Mouse (Mus musculus): Measurements from ENCODE around the gene Gm10392. TPM values are rescaled to one million over a fixed set of nuclear protein-coding genes. Genes with fewer than 3 reads are reported as not detected.

Gm10392 gene
- polyA plus RNA-seq, 1 experiment from 2014 or later: 0.14 TPM

DNA sequence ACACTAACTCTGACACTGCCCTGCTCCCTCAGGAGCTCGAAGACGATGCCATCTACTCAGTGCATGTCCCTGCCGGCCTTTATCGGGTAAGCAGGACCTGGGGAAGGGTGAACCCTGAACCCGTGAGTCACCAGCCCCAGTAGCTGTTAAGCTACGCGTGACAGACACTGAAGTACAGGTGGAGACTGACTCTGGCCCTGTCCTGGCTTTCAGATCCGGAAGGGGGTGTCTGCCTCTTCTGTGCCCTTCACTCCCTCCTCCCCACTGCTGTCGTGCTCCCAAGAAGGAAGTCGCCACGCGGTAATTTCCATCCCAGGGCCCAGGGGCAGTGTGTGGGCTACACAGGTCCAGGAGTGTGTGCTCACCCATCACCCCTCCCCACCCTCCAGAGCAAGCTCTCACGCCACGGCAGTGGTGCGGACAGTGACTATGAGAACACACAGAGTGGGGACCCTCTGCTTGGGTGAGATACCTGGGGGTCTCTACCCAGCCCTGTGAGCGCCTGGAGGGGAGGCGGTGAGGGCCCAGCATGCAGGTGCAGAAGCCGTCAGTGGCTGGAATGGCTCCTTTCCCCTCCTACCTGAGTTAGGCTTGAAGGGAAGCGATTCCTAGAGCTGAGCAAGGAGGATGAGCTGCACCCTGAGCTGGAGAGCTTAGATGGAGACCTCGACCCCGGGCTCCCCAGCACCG is 13.6 kb downstream of the Gm10392 start:
- 87% methylated on average over 22 of the region's 22 CpGs for WGBS
- peaks cover 56% of the 10 kb centered on the region for H3K36me3 ChIP-seq
- H3K9me3 ChIP-seq (replicated peaks): no peaks in the 10 kb centered on the region
- H3K4me2 ChIP-seq (replicated peaks): no peak overlapping the region
- H3K9ac ChIP-seq: no peak overlapping the region
- no peak overlapping the region for H3K4me3 ChIP-seq
- no peak overlapping the region for H3K27ac ChIP-seq
- H3K27me3 ChIP-seq: no peaks in the 10 kb centered on the region
- peaks cover 15% of the 10 kb centered on the region for H3K4me1 ChIP-seq
- ATAC-seq (ENCODE audit: low FRiP score): no peak

GRCm38 (mm10) chr11:77504377-77504776 is 14.6 kb downstream of the Gm10392 start:
- H3K27ac ChIP-seq: no peak overlapping the region
- no peak overlapping the region for H3K4me2 ChIP-seq (replicated peaks)
- peaks cover 24% of the 10 kb centered on the region for H3K4me1 ChIP-seq
- WGBS: 95% methylated on average over 19 of the region's 19 CpGs
- no peaks in the 10 kb centered on the region for H3K9me3 ChIP-seq (replicated peaks)
- H3K4me3 ChIP-seq: no peak overlapping the region
- no peak overlapping the region for H3K9ac ChIP-seq
- no peaks in the 10 kb centered on the region for H3K27me3 ChIP-seq
- H3K36me3 ChIP-seq: peaks cover 67% of the 10 kb centered on the region
- no peak for ATAC-seq (ENCODE audit: low FRiP score)

DNA sequence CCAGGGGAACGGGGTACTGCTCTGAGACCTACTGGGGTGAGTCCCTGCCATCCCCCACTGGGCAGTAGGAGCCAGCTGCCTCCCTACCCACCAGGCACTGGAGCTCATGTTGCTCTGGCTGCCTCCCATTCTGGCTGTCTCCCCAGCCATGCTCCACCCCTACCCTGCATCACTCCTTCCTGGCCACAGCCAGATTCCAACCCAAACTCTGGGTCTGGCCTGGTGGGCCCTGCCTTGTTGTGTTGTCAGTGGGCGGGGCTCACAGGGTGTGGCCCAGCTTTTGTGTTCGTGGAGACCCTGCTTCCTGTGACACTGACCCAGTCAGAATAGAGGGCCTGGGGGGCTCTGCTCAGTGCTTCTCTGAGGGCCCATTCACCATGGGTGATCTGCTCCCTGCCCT is 15.5 kb downstream of the Gm10392 start:
- no peak overlapping the region for H3K9ac ChIP-seq
- H3K4me1 ChIP-seq: peaks cover 26% of the 10 kb centered on the region
- no peak overlapping the region for H3K27ac ChIP-seq
- no peaks in the 10 kb centered on the region for H3K9me3 ChIP-seq (replicated peaks)
- no peak overlapping the region for H3K4me2 ChIP-seq (replicated peaks)
- WGBS: 67% methylated on average over 3 of the region's 3 CpGs
- H3K27me3 ChIP-seq: no peaks in the 10 kb centered on the region
- no peak for ATAC-seq (ENCODE audit: low FRiP score)
- no peak overlapping the region for H3K4me3 ChIP-seq
- H3K36me3 ChIP-seq: peaks cover 74% of the 10 kb centered on the region

DNA sequence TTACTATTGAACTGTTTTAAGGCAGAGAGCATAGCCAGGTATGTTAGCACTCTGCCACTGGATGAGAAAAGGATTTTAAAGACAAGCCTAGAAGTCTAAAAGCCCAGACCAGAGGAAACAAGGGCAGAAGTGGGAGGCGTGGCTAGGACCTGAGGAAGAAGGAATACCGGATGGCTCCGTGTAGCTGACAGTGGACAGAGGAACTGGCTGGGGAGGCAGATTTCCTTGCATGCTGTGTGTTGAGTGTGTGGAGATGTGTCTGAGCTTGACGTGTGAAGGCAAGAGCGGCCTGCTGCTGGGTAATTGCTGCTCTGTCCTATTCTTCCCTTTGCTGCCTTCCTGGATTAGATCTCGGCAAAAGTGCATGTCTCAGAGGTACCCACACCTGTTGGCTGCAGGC is 16.5 kb downstream of the Gm10392 start:
- peaks cover 74% of the 10 kb centered on the region for H3K36me3 ChIP-seq
- WGBS: 93% methylated on average over 6 of the region's 6 CpGs

GRCm38 (mm10) chr11:77501971-77502370 is 17.0 kb downstream of the Gm10392 start:
- H3K27ac ChIP-seq: no peak overlapping the region
- peaks cover 69% of the 10 kb centered on the region for H3K36me3 ChIP-seq
- no peaks in the 10 kb centered on the region for H3K9me3 ChIP-seq (replicated peaks)
- H3K4me2 ChIP-seq (replicated peaks): no peak overlapping the region
- no peaks in the 10 kb centered on the region for H3K27me3 ChIP-seq
- H3K4me1 ChIP-seq: peaks cover 36% of the 10 kb centered on the region
- ATAC-seq (ENCODE audit: low FRiP score): no peak
- WGBS: 94% methylated on average over 4 of the region's 4 CpGs
- H3K9ac ChIP-seq: no peak overlapping the region
- H3K4me3 ChIP-seq: no peak overlapping the region

More for the DNA sequence above, 16.5 kb downstream of the Gm10392 start:
- Histone ChIP-seq H3K27me3 (no peaks in the 10 kb centered on the region), H3K9me3 (replicated peaks) (no peaks in the 10 kb centered on the region), H3K4me1 (peaks cover 31% of the 10 kb centered on the region), H3K9ac (peak overlapping the region; percentile 5; the same call in 1 of the 2 replicates), H3K27ac (no peak overlapping the region), H3K4me3 (no peak overlapping the region), H3K4me2 (replicated peaks) (no peak overlapping the region)
- ATAC-seq (ENCODE audit: low FRiP score): no peak

- H3K27me3 ChIP-seq: no peaks in the 10 kb centered on the region
- peaks cover 63% of the 10 kb centered on the region for H3K36me3 ChIP-seq
- no peak overlapping the region for H3K4me3 ChIP-seq
- peak overlapping the region; percentile 26; the same call in 1 of the 2 replicates for H3K27ac ChIP-seq
- no peak overlapping the region for H3K9ac ChIP-seq
- no peaks in the 10 kb centered on the region for H3K9me3 ChIP-seq (replicated peaks)
- WGBS: 21% methylated on average over 5 of the region's 5 CpGs
- peaks cover 39% of the 10 kb centered on the region for H3K4me1 ChIP-seq
- no peak for ATAC-seq (ENCODE audit: low FRiP score)
- no peak overlapping the region for H3K4me2 ChIP-seq (replicated peaks)
Observed at GRCm38 (mm10) chr11:77501392-77501791, 17.6 kb downstream of the Gm10392 start.

- Histone ChIP-seq H3K27ac (peak overlapping the region; percentile 26; the same call in 1 of the 2 replicates), H3K4me2 (replicated peaks) (no peak overlapping the region), H3K9me3 (replicated peaks) (no peaks in the 10 kb centered on the region), H3K36me3 (peaks cover 58% of the 10 kb centered on the region), H3K4me1 (peaks cover 46% of the 10 kb centered on the region), H3K9ac (no peak overlapping the region), H3K27me3 (no peaks in the 10 kb centered on the region), H3K4me3 (no peak overlapping the region)
- 81% methylated on average over 17 of the region's 17 CpGs for WGBS
- ATAC-seq (ENCODE audit: low FRiP score): no peak
Observed at GRCm38 (mm10) chr11:77500361-77501325, 18.4 kb downstream of the Gm10392 start.

DNA sequence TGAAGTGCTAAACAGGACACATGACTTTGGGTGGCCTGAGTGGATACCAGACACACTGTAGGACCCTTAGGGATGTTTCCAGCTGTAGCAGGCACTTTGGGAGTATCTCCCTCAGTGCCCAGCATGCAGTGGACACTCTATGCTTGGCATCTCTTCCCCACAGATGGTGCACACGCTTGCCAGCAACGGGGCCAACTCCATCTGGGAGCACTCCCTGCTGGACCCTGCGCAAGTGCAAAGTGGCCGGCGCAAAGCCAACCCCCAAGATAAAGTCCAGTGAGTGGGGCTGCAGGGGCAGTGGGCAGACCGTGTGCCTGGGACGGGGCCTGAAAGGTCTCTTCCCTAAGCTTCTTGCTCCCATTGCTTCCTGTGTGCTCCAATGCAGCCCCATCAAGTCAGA is 19.6 kb downstream of the Gm10392 start:
- no peak overlapping the region for H3K27ac ChIP-seq
- H3K9ac ChIP-seq: 0 out of 2 replicates have a peak overlapping the region, but pooled peaks have one; percentile 9
- 85% methylated on average over 7 of the region's 7 CpGs for WGBS
- H3K27me3 ChIP-seq: no peaks in the 10 kb centered on the region
- no peak overlapping the region for H3K4me3 ChIP-seq
- peaks cover 45% of the 10 kb centered on the region for H3K36me3 ChIP-seq
- no peak overlapping the region for H3K4me2 ChIP-seq (replicated peaks)
- H3K9me3 ChIP-seq (replicated peaks): no peaks in the 10 kb centered on the region
- peaks cover 58% of the 10 kb centered on the region for H3K4me1 ChIP-seq
- no peak for ATAC-seq (ENCODE audit: low FRiP score)

GRCm38 (mm10) chr11:77498261-77499139 is 20.5 kb downstream of the Gm10392 start:
- Histone ChIP-seq H3K4me3 (no peak overlapping the region), H3K27me3 (no peaks in the 10 kb centered on the region), H3K9me3 (replicated peaks) (no peaks in the 10 kb centered on the region), H3K4me2 (replicated peaks) (no peak overlapping the region), H3K36me3 (peaks cover 36% of the 10 kb centered on the region), H3K4me1 (peaks cover 64% of the 10 kb centered on the region), H3K9ac (0 out of 2 replicates have a peak overlapping the region, but pooled peaks have one; percentile 8), H3K27ac (peak overlapping the region; percentile 57)
- no peak for ATAC-seq (ENCODE audit: low FRiP score)
- 73% methylated on average over 12 of the region's 12 CpGs for WGBS

DNA sequence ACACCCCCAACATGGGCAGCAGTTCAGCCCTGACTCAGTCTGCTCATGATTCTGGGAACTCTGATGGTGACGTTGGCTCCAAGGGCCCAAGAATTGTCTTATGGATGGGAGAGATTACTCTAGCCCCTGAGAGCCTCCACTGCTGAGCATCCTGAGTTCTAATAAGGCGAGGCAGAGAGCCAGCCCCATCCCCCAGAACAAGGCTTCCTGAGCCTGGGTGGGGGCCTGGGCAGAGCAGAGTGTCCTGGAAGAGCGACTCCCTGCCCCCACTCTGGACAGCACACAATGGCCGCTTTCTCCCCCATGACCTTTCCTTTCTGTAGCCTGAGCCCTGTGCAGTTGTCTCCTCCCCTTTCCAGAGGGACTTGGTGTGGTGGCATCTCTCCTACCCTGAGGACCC is 21.1 kb downstream of the Gm10392 start:
- WGBS: 16% methylated on average over 4 of the region's 4 CpGs
- Histone ChIP-seq H3K4me3 (no peak overlapping the region), H3K27me3 (no peaks in the 10 kb centered on the region), H3K36me3 (peaks cover 30% of the 10 kb centered on the region), H3K9me3 (replicated peaks) (no peaks in the 10 kb centered on the region), H3K4me2 (replicated peaks) (no peak overlapping the region), H3K9ac (no peak overlapping the region), H3K27ac (peak overlapping the region; percentile 57), H3K4me1 (peaks cover 64% of the 10 kb centered on the region)
- ATAC-seq (ENCODE audit: low FRiP score): no peak

- peaks cover 66% of the 10 kb centered on the region for H3K4me1 ChIP-seq
- peaks cover 25% of the 10 kb centered on the region for H3K36me3 ChIP-seq
- H3K4me2 ChIP-seq (replicated peaks): no peak overlapping the region
- ATAC-seq (ENCODE audit: low FRiP score): no peak
- H3K9ac ChIP-seq: no peak overlapping the region
- peak overlapping the region; percentile 57 for H3K27ac ChIP-seq
- no peak overlapping the region for H3K4me3 ChIP-seq
- H3K27me3 ChIP-seq: no peaks in the 10 kb centered on the region
- H3K9me3 ChIP-seq (replicated peaks): no peaks in the 10 kb centered on the region
- WGBS: 15% methylated on average over 6 of the region's 6 CpGs
Observed at GRCm38 (mm10) chr11:77497341-77497756, 21.6 kb downstream of the Gm10392 start.
